Mouse (Mus musculus) lung, postnatal 10 days (tissue): ENCODE measurements at regions not wholly inside any gene's neighbourhood (a gene's known extent, or its start where the extent isn't known, plus 50 kb on each side); places are given as distances from the start of the nearest gene placed in this dataset.

Experiments
- DNase-seq: peaks from one replicate; pipeline ENCODE4 v3.0.0; 2021

GRCm38 (mm10) chr9:41668741-41669140, 455.4 kb downstream of the Sorl1 start:
- no peak for DNase-seq

GRCm38 (mm10) chr9:41665000-41665685, 459.0 kb downstream of the Sorl1 start:
- DNase-seq = peak; percentile 59

- no peak for DNase-seq
Measured at GRCm38 (mm10) chr9:41660576-41660975, 463.5 kb downstream of the Sorl1 start.

DNA sequence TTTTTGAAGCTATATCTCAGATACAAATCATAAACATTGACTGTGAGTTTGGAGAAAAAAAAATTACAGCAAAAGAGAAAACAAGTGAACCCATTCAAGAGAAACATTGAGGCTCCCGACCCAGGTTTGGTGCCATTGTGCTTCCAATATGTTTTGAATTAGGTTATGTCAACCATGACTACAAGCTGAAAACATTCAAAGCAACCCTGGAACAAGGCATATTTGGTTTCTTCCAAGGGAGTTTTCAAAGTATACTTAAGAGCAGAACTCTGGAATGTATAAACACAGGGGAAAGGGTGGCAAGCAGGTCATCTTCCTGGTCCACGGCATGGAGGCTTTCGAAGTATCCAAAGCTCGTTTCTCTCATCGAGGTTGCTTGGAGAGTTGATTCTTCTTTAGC, 464.1 kb downstream of the Sorl1 start:
- no peak for DNase-seq

GRCm38 (mm10) chr9:41631564-41632205, 470.2 kb upstream of the Ubash3b start:
- DNase-seq = no peak

GRCm38 (mm10) chr9:41621341-41621740, 459.8 kb upstream of the Ubash3b start:
- no peak for DNase-seq

- DNase-seq = no peak
Measured at GRCm38 (mm10) chr9:41614002-41614401, 452.5 kb upstream of the Ubash3b start.

GRCm38 (mm10) chr9:41612802-41613550, 451.5 kb upstream of the Ubash3b start:
- DNase-seq = no peak

GRCm38 (mm10) chr9:41612452-41612795, 450.9 kb upstream of the Ubash3b start:
- no peak for DNase-seq

GRCm38 (mm10) chr9:41611534-41612451, 450.3 kb upstream of the Ubash3b start:
- peak; percentile 67 for DNase-seq

DNA sequence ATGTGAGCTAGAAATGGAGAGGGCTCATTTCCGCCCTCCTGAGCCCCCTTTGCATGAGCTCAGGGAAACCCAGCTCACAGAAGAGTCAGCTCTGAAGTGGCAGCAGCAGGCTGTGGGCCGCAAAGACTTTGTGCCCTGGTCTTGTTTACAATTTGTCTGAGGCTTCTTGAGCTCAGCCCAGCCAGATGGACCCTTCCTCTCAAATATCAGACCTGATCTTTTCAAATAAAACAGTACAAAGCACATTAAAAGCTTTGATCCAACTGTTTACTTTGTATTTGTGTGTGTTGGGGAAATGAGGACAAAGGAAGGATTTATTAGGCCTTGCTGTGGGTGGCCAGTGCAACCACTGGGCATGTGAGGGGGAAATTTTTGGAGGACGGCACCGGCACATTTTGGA, 448.9 kb upstream of the Ubash3b start:
- no peak for DNase-seq

DNA sequence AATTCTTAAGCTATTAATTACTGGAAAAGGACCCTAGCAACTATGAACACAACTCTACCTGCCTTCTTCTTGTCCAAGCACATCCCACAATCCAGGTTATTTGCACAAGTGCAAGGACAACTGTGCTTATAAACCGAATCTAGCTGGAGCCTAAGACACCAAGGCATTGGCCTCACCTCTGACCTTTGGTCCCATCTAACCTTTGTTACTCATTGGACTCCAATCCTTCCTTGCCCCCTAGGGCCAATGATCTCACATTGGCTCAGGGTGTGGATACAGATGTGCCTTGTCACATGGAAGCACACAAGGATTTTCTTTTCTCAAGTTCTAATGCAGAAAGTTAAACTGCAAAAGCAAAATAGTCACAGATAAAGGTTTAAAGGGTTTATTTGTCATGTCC, 444.6 kb upstream of the Ubash3b start:
- DNase-seq = no peak

DNA sequence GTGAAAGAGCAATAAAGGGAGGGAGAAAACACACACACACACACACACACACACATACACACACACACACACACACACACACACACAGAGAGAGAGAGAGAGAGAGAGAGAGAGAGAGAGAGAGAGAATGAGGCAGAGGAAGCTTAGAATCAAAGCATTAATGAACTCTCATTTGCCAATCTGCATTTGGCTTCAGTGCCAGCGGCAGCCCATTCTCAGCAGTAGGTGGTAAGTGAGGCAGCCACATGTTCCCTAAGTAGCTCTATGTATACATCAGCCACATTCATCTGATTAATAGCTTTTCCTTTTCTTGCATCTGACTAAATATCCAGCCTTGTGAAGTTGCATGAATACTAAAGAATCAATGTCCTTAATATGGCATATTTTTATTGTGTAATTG, 443.4 kb upstream of the Ubash3b start:
- DNase-seq = no peak

DNA sequence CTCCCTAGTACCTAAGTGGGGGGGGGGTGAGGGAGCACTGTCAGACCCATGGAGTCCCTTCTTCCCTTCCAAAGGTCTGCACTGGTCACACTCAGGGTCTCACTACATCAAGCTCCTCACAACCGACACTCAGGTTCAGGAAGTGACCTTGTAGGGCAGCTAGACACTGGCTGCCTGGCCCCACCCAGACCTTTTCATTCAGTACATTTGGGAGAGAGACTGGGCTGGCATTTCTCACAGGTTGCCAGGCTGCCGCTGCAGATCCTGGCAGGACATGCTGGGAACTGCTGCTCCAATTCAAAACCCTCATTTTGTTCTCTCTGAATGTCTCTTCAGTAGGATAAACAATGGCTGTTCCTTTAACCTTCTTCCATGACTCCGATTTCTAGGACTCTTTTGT, 439.3 kb upstream of the Ubash3b start:
- DNase-seq = no peak

- DNase-seq = no peak
Measured at GRCm38 (mm10) chr9:41599874-41600273, 438.4 kb upstream of the Ubash3b start.

GRCm38 (mm10) chr9:41595749-41596148, 434.3 kb upstream of the Ubash3b start:
- DNase-seq = no peak

- no peak for DNase-seq
Measured at GRCm38 (mm10) chr9:41593998-41594397, 432.5 kb upstream of the Ubash3b start.

GRCm38 (mm10) chr9:41592900-41593690, 431.6 kb upstream of the Ubash3b start:
- DNase-seq = no peak

DNA sequence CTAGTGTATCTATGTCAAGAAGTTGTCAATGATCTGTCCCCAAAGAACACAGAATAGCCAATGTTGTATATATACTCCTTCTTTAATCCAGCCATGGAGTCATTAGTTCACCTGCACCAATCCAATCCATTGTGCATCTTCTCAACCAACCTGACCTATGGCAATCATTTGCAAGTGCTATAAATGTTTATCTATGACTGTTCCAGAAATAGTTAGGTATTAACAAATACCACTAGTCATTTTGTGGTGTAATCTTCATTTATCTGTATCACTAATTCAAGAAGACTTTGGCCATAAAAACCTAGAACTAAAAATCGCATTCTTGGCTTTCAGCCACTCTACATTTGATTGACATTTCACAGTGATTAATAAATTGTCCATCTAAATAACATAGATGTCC, 430.6 kb upstream of the Ubash3b start:
- no peak for DNase-seq

DNA sequence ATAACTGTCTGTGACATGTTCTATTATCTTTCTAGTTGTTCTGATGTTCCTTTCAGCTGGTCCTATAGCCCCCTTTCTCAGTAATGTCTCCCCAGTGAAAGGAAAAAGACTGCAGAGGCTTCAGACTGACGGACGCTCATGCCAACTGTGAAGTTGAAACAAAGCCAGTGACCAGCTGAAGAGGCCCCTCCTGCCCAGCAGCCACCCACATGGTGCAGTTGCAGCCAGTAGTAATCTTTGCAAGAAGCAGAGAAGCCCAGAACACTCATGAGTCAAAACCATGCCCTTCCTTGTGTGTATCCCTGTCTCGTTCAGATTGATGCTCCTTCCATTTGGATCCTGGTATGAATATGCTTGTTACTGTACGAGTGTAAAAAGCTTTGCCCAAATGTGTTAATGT, 428.7 kb upstream of the Ubash3b start:
- no peak for DNase-seq

GRCm38 (mm10) chr9:41588466-41589425, 427.2 kb upstream of the Ubash3b start:
- no peak for DNase-seq
